Mouse (Mus musculus) adrenal gland, postnatal 14 days (tissue): ENCODE results near the gene Tdrd6. TPM values are rescaled to one million over a fixed set of nuclear protein-coding genes. Genes with fewer than 3 reads are reported as not detected.
A peak's percentile ranks its signal among the peaks of the same experiment; 100 is the strongest.

ENCODE experiments used
- DNase-seq: peaks from one replicate; pipeline ENCODE4 v3.0.0; 2021; ENCODE audit warnings: mixed read lengths
- long read RNA-seq, 2 experiments: library from polyadenylated mRNA; stranded (forward); transcript quantifications; one replicate each; pipeline ENCODE4 v2.0.0; 2021
- total RNA-seq: library from RNA; stranded (reverse); gene quantifications from 2 replicates; pipeline ENCODE4 v1.2.3, GENCODE M21; 2021

Tdrd6 gene
- not detected in 2 replicates for total RNA-seq
- long read RNA-seq, experiment 1: 0 reads
- long read RNA-seq, experiment 2: 0 reads

- DNase-seq: peak; percentile 34
Observed at GRCm38 (mm10) chr17:43629496-43630426, at the start of gene Tdrd6. Gene Tdrd6, minus strand, starts transcription at chr17:43630299.

- no peak for DNase-seq
Observed at GRCm38 (mm10) chr17:43677317-43677716, 47.2 kb upstream of the Tdrd6 start.

- no peak for DNase-seq
Observed at GRCm38 (mm10) chr17:43676241-43676640, 46.1 kb upstream of the Tdrd6 start.

- peak; percentile 14 for DNase-seq
Observed at GRCm38 (mm10) chr17:43675228-43675627, 45.1 kb upstream of the Tdrd6 start.

- no peak for DNase-seq
Observed at GRCm38 (mm10) chr17:43671907-43672306, 41.8 kb upstream of the Tdrd6 start.

GRCm38 (mm10) chr17:43669145-43669695 lies 39.1 kb upstream of the Tdrd6 start:
- DNase-seq: peak; percentile 18

- DNase-seq: no peak
Observed at GRCm38 (mm10) chr17:43667290-43667843, 37.3 kb upstream of the Tdrd6 start, which contains the start of gene Cyp39a1. Gene Cyp39a1, plus strand, starts transcription at chr17:43667425.

- DNase-seq: peak; percentile 91
Observed at GRCm38 (mm10) chr17:43666576-43667289, 36.6 kb upstream of the Tdrd6 start, which contains the start of gene Slc25a27. Gene Slc25a27, minus strand, starts transcription at chr17:43667214.

GRCm38 (mm10) chr17:43651314-43652046 lies 21.4 kb upstream of the Tdrd6 start:
- peak; percentile 10 for DNase-seq

- peak; percentile 10 for DNase-seq
Observed at GRCm38 (mm10) chr17:43649641-43650436, 19.7 kb upstream of the Tdrd6 start.

GRCm38 (mm10) chr17:43646925-43647324 lies 16.8 kb upstream of the Tdrd6 start:
- no peak for DNase-seq

GRCm38 (mm10) chr17:43645136-43645535 lies 15.0 kb upstream of the Tdrd6 start:
- DNase-seq: no peak

GRCm38 (mm10) chr17:43644375-43644774 lies 14.3 kb upstream of the Tdrd6 start:
- DNase-seq: peak; percentile 6

GRCm38 (mm10) chr17:43643191-43643590 lies 13.1 kb upstream of the Tdrd6 start:
- DNase-seq: no peak

- DNase-seq: no peak
Observed at GRCm38 (mm10) chr17:43640825-43641224, 10.7 kb upstream of the Tdrd6 start.

- DNase-seq: no peak
Observed at GRCm38 (mm10) chr17:43637146-43637545, 7.0 kb upstream of the Tdrd6 start.

GRCm38 (mm10) chr17:43630427-43630760 lies 295 bp upstream of the Tdrd6 start:
- no peak for DNase-seq

GRCm38 (mm10) chr17:43629026-43629495 lies 1.0 kb downstream of the Tdrd6 start:
- DNase-seq: no peak

GRCm38 (mm10) chr17:43628246-43628645 lies 1.9 kb downstream of the Tdrd6 start:
- DNase-seq: no peak

GRCm38 (mm10) chr17:43622076-43622475 lies 8.0 kb downstream of the Tdrd6 start:
- DNase-seq: no peak

- no peak for DNase-seq
Observed at GRCm38 (mm10) chr17:43619156-43619555, 10.9 kb downstream of the Tdrd6 start.
